Mouse (Mus musculus): ENCODE results near the gene AC134908.4. TPM values are rescaled to one million over a fixed set of nuclear protein-coding genes. Genes with fewer than 3 reads are reported as not detected.

AC134908.4 gene
- total and polyA plus RNA-seq, 3 experiments, result 1.2 TPM; not detected in 2

Small RNA genes within 50 kb of the gene (microRNA-seq; reads per million reads assigned to microRNA genes)
- gene Gm25083 (0 reads per million in 2 experiments), gene Mir3082 (1.3 to 2.1 reads per million in 2 experiments), gene Mir6966 (1.1 to 1.7 reads per million in 2 experiments)

Other genes with a start within 250 kb of the AC134908.4 start
- gene Sox8, start 225.0 kb downstream of the AC134908.4 start, total RNA-seq (2021), result 1 to 10 TPM in 1 of 2 experiments, under 1 TPM in 1; 0.83 to 1.5 TPM
- gene Sox8, start 225.0 kb downstream of the AC134908.4 start, polyA plus RNA-seq (2012; rRNA removed), result 1.6 and 2.8 TPM in 2 replicates
- gene Lmf1, start 216.6 kb downstream of the AC134908.4 start, total RNA-seq (2021), result 10 to 100 TPM; 40.4 to 42.6 TPM
- gene Lmf1, start 216.6 kb downstream of the AC134908.4 start, polyA plus RNA-seq (2012; rRNA removed), result 30.3 and 35.8 TPM in 2 replicates
- gene Gng13, start 78.5 kb downstream of the AC134908.4 start, total RNA-seq (2021), result 1 to 10 TPM; 1.1 to 1.4 TPM
- gene Gng13, start 78.5 kb downstream of the AC134908.4 start, polyA plus RNA-seq (2012; rRNA removed), result not detected in 2 replicates
- 1 to 10 TPM; 1.8 to 2.3 TPM for gene Chtf18, start 68.2 kb downstream of the AC134908.4 start, total RNA-seq (2021)
- 3.0 and 4.1 TPM in 2 replicates for gene Chtf18, start 68.2 kb downstream of the AC134908.4 start, polyA plus RNA-seq (2012; rRNA removed)
- gene Rpusd1, start 68.0 kb downstream of the AC134908.4 start, total RNA-seq (2021), result 10 to 100 TPM; 10.3 to 14.6 TPM
- gene Rpusd1, start 68.0 kb downstream of the AC134908.4 start, polyA plus RNA-seq (2012; rRNA removed), result 87.7 and 100 TPM in 2 replicates
- gene Mslnl, start 59.6 kb downstream of the AC134908.4 start, total RNA-seq (2021), result not detected
- gene Mslnl, start 59.6 kb downstream of the AC134908.4 start, polyA plus RNA-seq (2012; rRNA removed), result 0.18 and 0.26 TPM in 2 replicates
- 10 to 100 TPM in 1 of 2 experiments, 1 to 10 TPM in 1; 6.0 to 10.3 TPM for gene Msln, start 41.3 kb downstream of the AC134908.4 start, total RNA-seq (2021)
- gene Msln, start 41.3 kb downstream of the AC134908.4 start, polyA plus RNA-seq (2012; rRNA removed), result 4.1 and 5.2 TPM in 2 replicates
- gene Narfl, start 21.9 kb downstream of the AC134908.4 start, total RNA-seq (2021), result 10 to 100 TPM; 31.0 to 31.2 TPM
- 18.9 and 22.1 TPM in 2 replicates for gene Narfl, start 21.9 kb downstream of the AC134908.4 start, polyA plus RNA-seq (2012; rRNA removed)
- gene Haghl, start 10.0 kb downstream of the AC134908.4 start, total RNA-seq (2021), result 10 to 100 TPM; 16.6 to 33.7 TPM
- gene Haghl, start 10.0 kb downstream of the AC134908.4 start, polyA plus RNA-seq (2012; rRNA removed), result 67.2 and 70.8 TPM in 2 replicates
- not detected for gene Ccdc78, start 9.1 kb downstream of the AC134908.4 start, total RNA-seq (2021)
- gene Ccdc78, start 9.1 kb downstream of the AC134908.4 start, polyA plus RNA-seq (2012; rRNA removed), result 0.11 TPM in 2 replicates
- 10 to 100 TPM; 52.0 to 81.1 TPM for gene Fam173a, start 2.8 kb downstream of the AC134908.4 start, total RNA-seq (2021)
- 125 and 146 TPM in 2 replicates for gene Fam173a, start 2.8 kb downstream of the AC134908.4 start, polyA plus RNA-seq (2012; rRNA removed)
- gene Metrn, start 1.5 kb upstream of the AC134908.4 start, total RNA-seq (2021), result 10 to 100 TPM; 16.8 to 33.1 TPM
- 121 and 176 TPM in 2 replicates for gene Metrn, start 1.5 kb upstream of the AC134908.4 start, polyA plus RNA-seq (2012; rRNA removed)
- gene Fbxl16, start 13.4 kb upstream of the AC134908.4 start, total RNA-seq (2021), result 10 to 100 TPM; 26.6 to 54.4 TPM
- gene Fbxl16, start 13.4 kb upstream of the AC134908.4 start, polyA plus RNA-seq (2012; rRNA removed), result 60.7 and 90.6 TPM in 2 replicates
- 10 to 100 TPM; 19.1 to 20.8 TPM for gene Wdr24, start 28.0 kb upstream of the AC134908.4 start, total RNA-seq (2021)
- 29.5 and 38.3 TPM in 2 replicates for gene Wdr24, start 28.0 kb upstream of the AC134908.4 start, polyA plus RNA-seq (2012; rRNA removed)
- 100 to 1,000 TPM in 1 of 2 experiments, 10 to 100 TPM in 1; 99.4 to 111 TPM for gene Jmjd8, start 33.2 kb upstream of the AC134908.4 start, total RNA-seq (2021)
- gene Jmjd8, start 33.2 kb upstream of the AC134908.4 start, polyA plus RNA-seq (2012; rRNA removed), result 99.1 and 121 TPM in 2 replicates
- 100 to 1,000 TPM; 149 to 184 TPM for gene Stub1, start 37.7 kb upstream of the AC134908.4 start, total RNA-seq (2021)
- 224 and 236 TPM in 2 replicates for gene Stub1, start 37.7 kb upstream of the AC134908.4 start, polyA plus RNA-seq (2012; rRNA removed)
- 10 to 100 TPM in 1 of 2 experiments, 1 to 10 TPM in 1; 9.8 to 47.1 TPM for gene Rhbdl1, start 41.6 kb upstream of the AC134908.4 start, total RNA-seq (2021)
- 88.1 and 142 TPM in 2 replicates for gene Rhbdl1, start 41.6 kb upstream of the AC134908.4 start, polyA plus RNA-seq (2012; rRNA removed)
- 10 to 100 TPM; 14.0 to 16.3 TPM for gene Gm20683, start 46.1 kb upstream of the AC134908.4 start, total RNA-seq (2021)
- gene Gm20683, start 46.1 kb upstream of the AC134908.4 start, polyA plus RNA-seq (2012; rRNA removed), result 192 and 239 TPM in 2 replicates
- 100 to 1,000 TPM; 107 to 127 TPM for gene Rhot2, start 49.2 kb upstream of the AC134908.4 start, total RNA-seq (2021)
- gene Rhot2, start 49.2 kb upstream of the AC134908.4 start, polyA plus RNA-seq (2012; rRNA removed), result 180 and 193 TPM in 2 replicates
- 10 to 100 TPM; 13.9 to 15.1 TPM for gene Wdr90, start 65.8 kb upstream of the AC134908.4 start, total RNA-seq (2021)
- gene Wdr90, start 65.8 kb upstream of the AC134908.4 start, polyA plus RNA-seq (2012; rRNA removed), result 75.1 and 83.0 TPM in 2 replicates
- 100 to 1,000 TPM; 302 to 466 TPM for gene Mcrip2, start 73.1 kb upstream of the AC134908.4 start, total RNA-seq (2021)
- gene Mcrip2, start 73.1 kb upstream of the AC134908.4 start, polyA plus RNA-seq (2012; rRNA removed), result 1,490 and 1,757 TPM in 2 replicates
- gene Mettl26, start 79.4 kb upstream of the AC134908.4 start, total RNA-seq (2021), result 100 to 1,000 TPM in 1 of 2 experiments, 10 to 100 TPM in 1; 90.9 to 141 TPM
- gene Mettl26, start 79.4 kb upstream of the AC134908.4 start, polyA plus RNA-seq (2012; rRNA removed), result 350 and 376 TPM in 2 replicates
- gene Wfikkn1, start 85.2 kb upstream of the AC134908.4 start, total RNA-seq (2021), result 1 to 10 TPM in 1 of 2 experiments, under 1 TPM in 1; 0.52 to 2.1 TPM
- 2.1 and 2.5 TPM in 2 replicates for gene Wfikkn1, start 85.2 kb upstream of the AC134908.4 start, polyA plus RNA-seq (2012; rRNA removed)
- 10 to 100 TPM; 21.1 to 27.3 TPM for gene Rab40c, start 124.1 kb upstream of the AC134908.4 start, total RNA-seq (2021)
- 52.1 and 68.8 TPM in 2 replicates for gene Rab40c, start 124.1 kb upstream of the AC134908.4 start, polyA plus RNA-seq (2012; rRNA removed)
- 100 to 1,000 TPM; 105 to 121 TPM for gene Pigq, start 149.3 kb upstream of the AC134908.4 start, total RNA-seq (2021)
- gene Pigq, start 149.3 kb upstream of the AC134908.4 start, polyA plus RNA-seq (2012; rRNA removed), result 160 and 187 TPM in 2 replicates
- gene Nhlrc4, start 149.3 kb upstream of the AC134908.4 start, total RNA-seq (2021), result not detected
- not detected in 2 replicates for gene Nhlrc4, start 149.3 kb upstream of the AC134908.4 start, polyA plus RNA-seq (2012; rRNA removed)
- gene A930017K11Rik, start 156.9 kb upstream of the AC134908.4 start, total RNA-seq (2021), result not detected
- gene A930017K11Rik, start 156.9 kb upstream of the AC134908.4 start, polyA plus RNA-seq (2012; rRNA removed), result 0.13 TPM in 1 of 2 replicates, not detected in the other
- 10 to 100 TPM; 16.3 to 18.1 TPM for gene Capn15, start 190.1 kb upstream of the AC134908.4 start, total RNA-seq (2021)
- 49.0 and 51.5 TPM in 2 replicates for gene Capn15, start 190.1 kb upstream of the AC134908.4 start, polyA plus RNA-seq (2012; rRNA removed)